Mouse (Mus musculus) hindbrain, embryonic 13.5 days (tissue): Measurements from ENCODE around the gene Aqp11. TPM values are rescaled to one million over a fixed set of nuclear protein-coding genes. Genes with fewer than 3 reads are reported as not detected.

Experiments used
- ATAC-seq: fragments of 200-750 bp; cut with Nextera tagmentation; 2 replicates; pipeline ENCODE4 v1.8.0; 2017; ENCODE audit warnings: moderate TSS enrichment; ENCODE audit not compliant: low FRiP score
- H3K27ac ChIP-seq: fragments of 300-500 bp; sonication (generic); 2 replicates; pipeline ENCODE4 v1.5.1; 2015; ENCODE audit warnings: inconsistent platforms, mild to moderate bottlenecking, moderate library complexity
- H3K27me3 ChIP-seq: fragments of 300-500 bp; sonication (generic); 2 replicates; pipeline ENCODE4 v1.6.1; 2015; ENCODE audit warnings: mild to moderate bottlenecking, inconsistent platforms
- H3K36me3 ChIP-seq: fragments of 300-500 bp; sonication (generic); 2 replicates; pipeline ENCODE4 v1.6.1; 2015; ENCODE audit warnings: mild to moderate bottlenecking, inconsistent platforms
- H3K4me1 ChIP-seq: fragments of 300-500 bp; sonication (generic); replicated peaks from 2 replicates; pipeline ENCODE4 v1.6.1; 2015; ENCODE audit warnings: inconsistent platforms
- H3K4me2 ChIP-seq: fragments of 300-500 bp; sonication (generic); 2 replicates; pipeline ENCODE4 v1.6.1; 2015; ENCODE audit warnings: inconsistent platforms, mild to moderate bottlenecking, moderate library complexity
- H3K4me3 ChIP-seq: fragments of 300-500 bp; sonication (generic); 2 replicates; pipeline ENCODE4 v1.5.1; 2015; ENCODE audit warnings: mild to moderate bottlenecking, inconsistent platforms
- H3K9ac ChIP-seq: fragments of 300-500 bp; sonication (generic); 2 replicates; pipeline ENCODE4 v1.6.1; 2015; ENCODE audit warnings: mild to moderate bottlenecking, inconsistent platforms
- H3K9me3 ChIP-seq: fragments of 300-500 bp; sonication (generic); 2 replicates; pipeline ENCODE4 v1.6.1; 2016; ENCODE audit warnings: inconsistent platforms
- WGBS: fragments of 180-500 bp; shearing (Covaris S2); methylation state at CpG from one replicate; pipeline ENCODE4 v1.1.7; 2015; 5-methylcytosine and 5-hydroxymethylcytosine counted together
- polyA plus RNA-seq: library from polyadenylated mRNA; unstranded; fragments of >200 nt; fragmentation: Nextera tagmentation; extraction: Ambion mirVana; gene quantifications from 2 replicates; pipeline ENCODE4 v1.2.1, GENCODE M21; 2015

The Aqp11 gene
- 14.2 and 15.1 TPM in 2 replicates for polyA plus RNA-seq

DNA sequence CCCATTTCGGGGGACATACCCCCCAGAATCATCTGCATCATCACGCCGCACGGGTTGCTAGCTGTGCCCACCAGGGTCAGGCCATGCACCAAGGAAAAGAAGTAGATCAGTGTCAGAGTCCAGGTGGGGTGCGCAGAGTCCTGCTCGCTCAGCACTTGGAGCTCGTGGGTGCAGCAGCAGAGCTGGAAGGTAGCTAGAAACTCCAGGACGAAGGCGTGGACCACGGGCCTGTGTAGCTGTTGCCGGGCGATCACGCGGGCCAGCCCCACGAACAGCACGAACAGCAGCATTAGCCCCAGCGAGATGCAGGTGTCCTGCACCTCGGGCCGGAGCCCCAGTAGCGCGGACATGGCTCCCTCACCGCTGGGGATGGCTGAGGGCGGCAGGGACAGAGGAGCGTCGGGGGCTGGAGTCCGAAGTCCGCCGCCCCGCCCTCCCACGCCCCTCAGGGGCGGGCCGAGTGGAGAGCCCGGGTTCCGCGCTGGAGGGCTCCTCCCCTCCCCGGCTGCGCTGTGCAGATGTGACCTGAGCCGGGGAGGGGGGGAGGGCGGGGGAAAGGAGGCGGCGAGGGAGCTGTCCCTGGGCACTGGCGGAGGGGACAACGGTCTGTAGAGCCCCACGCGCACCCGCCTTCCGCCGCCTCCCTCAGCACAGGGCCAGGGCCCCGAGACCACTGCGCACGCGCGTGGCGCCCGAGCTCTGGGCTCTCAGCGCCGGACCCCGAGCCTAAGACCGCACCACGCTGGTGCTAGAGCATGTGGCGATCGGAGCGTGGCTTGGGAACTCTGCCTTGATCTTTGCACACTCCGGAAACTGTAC, at the start of gene Aqp11:
Aqp11 (minus strand) TSS at position 652 of the 819 bp plus-strand sequence.
- Histone ChIP-seq H3K36me3 (no peaks in the 10 kb centered on the region), H3K4me2 (peak within 1 kb of the TSS; percentile 95), H3K9ac (peak within 1 kb of the TSS; percentile 79), H3K4me1 (peaks cover 24% of the 10 kb centered on the region), H3K27me3 (peaks cover 6% of the 10 kb centered on the region; the same call in 1 of the 2 replicates), H3K27ac (peak within 1 kb of the TSS; percentile 31), H3K9me3 (no peaks in the 10 kb centered on the region), H3K4me3 (peak within 1 kb of the TSS; percentile 68)
- peak; percentile 96 for ATAC-seq
- under 1% methylated on average over 45 of the region's 64 CpGs for WGBS

DNA sequence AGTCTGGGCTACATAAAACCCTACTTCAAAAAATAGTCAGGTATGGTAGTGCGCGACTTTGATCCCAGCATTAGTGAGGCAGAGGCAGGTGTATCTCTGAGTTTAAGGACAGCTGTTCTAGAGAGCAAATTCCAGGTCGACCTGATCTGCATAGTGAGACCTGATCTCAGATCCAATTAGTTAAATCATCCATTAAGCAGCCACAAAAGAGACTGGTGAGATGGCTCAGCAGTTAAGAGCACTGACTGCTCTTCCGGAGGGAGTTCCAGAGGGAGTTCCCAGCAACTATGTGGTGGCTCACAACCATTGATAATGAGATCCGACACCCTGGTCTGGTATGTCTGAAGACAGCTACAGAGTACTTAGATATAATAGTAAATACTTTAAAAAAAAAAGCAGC, 45.4 kb upstream of the Aqp11 start:
- Histone ChIP-seq H3K9ac (no peak overlapping the region), H3K4me1 (0 out of 2 replicates have a peak, but pooled peaks cover 2% of the 10 kb centered on the region), H3K4me2 (no peak overlapping the region), H3K9me3 (no peaks in the 10 kb centered on the region), H3K27me3 (0 out of 2 replicates have a peak, but pooled peaks cover 12% of the 10 kb centered on the region), H3K4me3 (no peak overlapping the region), H3K36me3 (no peaks in the 10 kb centered on the region), H3K27ac (no peak overlapping the region)
- ATAC-seq: no peak
- 61% methylated on average over 5 of the region's 5 CpGs for WGBS

- no peak overlapping the region for H3K9ac ChIP-seq
- no peaks in the 10 kb centered on the region for H3K36me3 ChIP-seq
- no peak overlapping the region for H3K27ac ChIP-seq
- no peak overlapping the region for H3K4me3 ChIP-seq
- WGBS: 69% methylated on average over 8 of the region's 8 CpGs
- H3K9me3 ChIP-seq: 0 out of 2 replicates have a peak, but pooled peaks cover 4% of the 10 kb centered on the region
- no peak for ATAC-seq
- no peak overlapping the region for H3K4me2 ChIP-seq
- no peaks in the 10 kb centered on the region for H3K4me1 ChIP-seq
- H3K27me3 ChIP-seq: 0 out of 2 replicates have a peak, but pooled peaks cover 10% of the 10 kb centered on the region
Observed at GRCm38 (mm10) chr7:97781496-97781895, 43.4 kb upstream of the Aqp11 start.

GRCm38 (mm10) chr7:97780815-97781214, 42.7 kb upstream of the Aqp11 start:
- Histone ChIP-seq H3K4me3 (no peak overlapping the region), H3K4me2 (no peak overlapping the region), H3K27ac (no peak overlapping the region), H3K27me3 (0 out of 2 replicates have a peak, but pooled peaks cover 5% of the 10 kb centered on the region), H3K9ac (no peak overlapping the region), H3K9me3 (0 out of 2 replicates have a peak, but pooled peaks cover 4% of the 10 kb centered on the region), H3K4me1 (no peaks in the 10 kb centered on the region), H3K36me3 (no peaks in the 10 kb centered on the region)
- WGBS: 100% methylated on average over 1 of the region's 1 CpGs
- ATAC-seq: no peak

- Histone ChIP-seq H3K9ac (no peak overlapping the region), H3K27ac (no peak overlapping the region), H3K27me3 (no peaks in the 10 kb centered on the region), H3K4me2 (no peak overlapping the region), H3K4me1 (no peaks in the 10 kb centered on the region), H3K4me3 (no peak overlapping the region), H3K9me3 (0 out of 2 replicates have a peak, but pooled peaks cover 4% of the 10 kb centered on the region), H3K36me3 (no peaks in the 10 kb centered on the region)
- ATAC-seq: no peak
- 91% methylated on average over 1 of the region's 1 CpGs for WGBS
Observed at GRCm38 (mm10) chr7:97780222-97780621, 42.1 kb upstream of the Aqp11 start.

DNA sequence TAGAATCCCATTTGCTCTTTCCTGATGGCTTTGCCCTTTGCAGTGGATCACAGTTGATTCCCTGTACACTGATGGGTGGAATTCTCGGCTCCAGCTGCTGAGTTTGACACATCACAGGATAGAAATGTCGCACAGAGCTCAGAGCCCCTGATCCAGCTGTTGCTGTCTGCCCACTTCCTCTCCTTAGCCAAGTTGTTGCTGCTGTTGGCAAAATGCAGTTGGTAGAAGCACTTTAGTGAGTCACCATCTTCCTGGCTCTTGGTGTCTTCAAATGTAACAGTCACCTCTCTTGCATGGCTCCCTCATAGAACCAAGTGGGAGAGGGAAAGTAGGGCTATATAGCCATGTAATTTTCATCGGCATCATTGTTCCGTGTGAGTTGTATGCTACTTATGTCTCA, 39.1 kb upstream of the Aqp11 start:
- Histone ChIP-seq H3K4me1 (no peaks in the 10 kb centered on the region), H3K4me3 (no peak overlapping the region), H3K9ac (no peak overlapping the region), H3K36me3 (no peaks in the 10 kb centered on the region), H3K9me3 (0 out of 2 replicates have a peak, but pooled peaks cover 4% of the 10 kb centered on the region), H3K27ac (no peak overlapping the region), H3K4me2 (no peak overlapping the region), H3K27me3 (no peaks in the 10 kb centered on the region)
- WGBS: 96% methylated on average over 4 of the region's 4 CpGs
- no peak for ATAC-seq

- Histone ChIP-seq H3K9me3 (0 out of 2 replicates have a peak, but pooled peaks cover 4% of the 10 kb centered on the region), H3K27me3 (no peaks in the 10 kb centered on the region), H3K4me3 (no peak overlapping the region), H3K9ac (no peak overlapping the region), H3K4me1 (no peaks in the 10 kb centered on the region), H3K4me2 (no peak overlapping the region), H3K27ac (no peak overlapping the region), H3K36me3 (no peaks in the 10 kb centered on the region)
- no peak for ATAC-seq
- 88% methylated on average over 2 of the region's 2 CpGs for WGBS
Observed at GRCm38 (mm10) chr7:97775923-97776322, 37.8 kb upstream of the Aqp11 start.

DNA sequence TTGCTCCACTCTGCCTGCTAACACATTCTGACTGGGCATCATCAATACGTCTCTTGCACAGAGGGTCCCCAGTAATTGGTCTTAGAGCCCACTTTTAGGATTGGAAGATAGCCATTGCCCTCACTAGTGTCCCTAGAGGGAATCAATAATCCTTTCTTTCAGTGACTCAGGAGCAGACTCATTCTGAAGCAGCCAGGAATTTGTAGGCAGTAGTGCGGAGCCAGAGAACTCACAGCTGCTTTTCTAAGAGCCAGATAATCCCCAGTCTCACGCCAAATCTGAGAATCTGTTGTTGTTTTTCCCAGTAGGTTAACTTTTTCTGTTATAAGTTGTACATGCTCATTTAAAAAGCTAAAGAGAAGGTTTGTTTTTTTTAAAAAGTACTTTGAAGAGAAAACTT, 37.3 kb upstream of the Aqp11 start:
- Histone ChIP-seq H3K4me2 (no peak overlapping the region), H3K4me3 (no peak overlapping the region), H3K9me3 (0 out of 2 replicates have a peak, but pooled peaks cover 4% of the 10 kb centered on the region), H3K36me3 (no peaks in the 10 kb centered on the region), H3K9ac (no peak overlapping the region), H3K27me3 (no peaks in the 10 kb centered on the region), H3K27ac (no peak overlapping the region), H3K4me1 (no peaks in the 10 kb centered on the region)
- no peak for ATAC-seq
- 61% methylated on average over 3 of the region's 3 CpGs for WGBS

- H3K4me2 ChIP-seq: no peak overlapping the region
- H3K4me3 ChIP-seq: no peak overlapping the region
- 88% methylated on average over 6 of the region's 6 CpGs for WGBS
- no peaks in the 10 kb centered on the region for H3K36me3 ChIP-seq
- no peaks in the 10 kb centered on the region for H3K9me3 ChIP-seq
- H3K4me1 ChIP-seq: no peaks in the 10 kb centered on the region
- no peak overlapping the region for H3K9ac ChIP-seq
- H3K27me3 ChIP-seq: no peaks in the 10 kb centered on the region
- no peak for ATAC-seq
- no peak overlapping the region for H3K27ac ChIP-seq
Observed at GRCm38 (mm10) chr7:97770841-97771620, 32.9 kb upstream of the Aqp11 start.

- no peak for ATAC-seq
- H3K27ac ChIP-seq: no peak overlapping the region
- H3K4me1 ChIP-seq: no peaks in the 10 kb centered on the region
- WGBS: 81% methylated on average over 4 of the region's 4 CpGs
- H3K4me2 ChIP-seq: no peak overlapping the region
- no peaks in the 10 kb centered on the region for H3K9me3 ChIP-seq
- H3K36me3 ChIP-seq: no peaks in the 10 kb centered on the region
- H3K4me3 ChIP-seq: no peak overlapping the region
- no peak overlapping the region for H3K9ac ChIP-seq
- no peaks in the 10 kb centered on the region for H3K27me3 ChIP-seq
Observed at GRCm38 (mm10) chr7:97769020-97769419, 30.9 kb upstream of the Aqp11 start.

DNA sequence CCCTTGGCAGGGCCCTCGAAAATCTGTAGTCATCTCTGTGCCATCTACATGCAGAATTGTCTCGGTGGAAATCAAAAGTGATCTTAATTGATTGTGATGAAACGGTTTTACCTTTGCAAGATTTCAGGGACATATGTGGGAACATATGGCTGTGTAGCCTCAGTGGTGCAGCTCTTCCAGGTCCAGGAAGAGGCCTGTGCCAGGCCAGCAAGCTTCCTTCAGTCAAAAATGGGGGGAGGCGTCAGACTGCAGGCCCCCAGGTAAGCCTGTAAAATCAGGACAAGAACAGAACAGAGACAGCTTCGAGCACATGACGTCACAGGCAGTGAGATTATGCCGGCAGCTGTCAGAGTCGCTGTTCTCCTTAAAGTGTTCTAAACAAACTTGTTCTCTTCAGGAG, 29.8 kb upstream of the Aqp11 start:
- WGBS: 88% methylated on average over 8 of the region's 8 CpGs

DNA sequence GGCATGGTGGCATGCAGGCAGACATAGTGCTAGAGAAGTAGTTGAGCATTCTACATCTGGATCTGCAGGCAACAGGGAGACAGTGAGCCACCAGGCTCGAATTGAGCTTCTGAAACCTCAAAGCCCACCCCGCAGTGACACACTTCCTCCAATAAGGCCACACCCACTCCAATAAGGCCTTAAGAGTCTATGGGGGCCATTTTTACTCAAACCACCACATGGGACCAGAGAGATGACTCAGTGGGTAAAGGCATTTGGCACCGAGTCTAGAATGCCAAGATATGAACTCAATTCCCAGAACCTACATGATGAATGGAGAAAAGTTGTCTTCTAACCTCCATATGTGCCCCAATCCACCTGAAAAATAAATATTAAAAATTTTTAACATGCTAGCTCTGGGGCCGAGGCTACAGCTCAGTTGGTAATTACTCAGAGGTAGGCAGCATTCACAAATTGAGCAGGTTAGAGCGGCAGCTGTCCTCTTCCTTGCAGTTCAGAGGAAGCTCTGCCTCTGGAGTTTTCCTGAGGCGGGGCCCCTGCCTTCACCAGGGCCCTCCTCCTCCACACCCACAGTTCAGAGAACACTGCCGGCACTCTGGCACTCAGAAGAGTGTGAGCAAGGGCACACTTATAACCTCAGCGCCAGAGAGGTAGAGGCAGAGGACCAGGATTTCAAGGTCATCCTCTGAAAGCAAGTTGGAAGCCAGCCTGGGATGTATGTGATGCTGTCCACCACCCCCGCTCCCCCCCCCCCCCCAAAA, 28.5 kb upstream of the Aqp11 start:
- Histone ChIP-seq H3K27me3 (no peaks in the 10 kb centered on the region), H3K36me3 (no peaks in the 10 kb centered on the region), H3K9ac (no peak overlapping the region), H3K4me2 (no peak overlapping the region), H3K9me3 (no peaks in the 10 kb centered on the region), H3K4me1 (no peaks in the 10 kb centered on the region), H3K4me3 (no peak overlapping the region), H3K27ac (no peak overlapping the region)
- 87% methylated on average over 9 of the region's 9 CpGs for WGBS
- ATAC-seq: no peak

More for the DNA sequence above, 29.8 kb upstream of the Aqp11 start:
- Histone ChIP-seq H3K27ac (no peak overlapping the region), H3K4me2 (no peak overlapping the region), H3K36me3 (no peaks in the 10 kb centered on the region), H3K9ac (no peak overlapping the region), H3K4me1 (no peaks in the 10 kb centered on the region), H3K27me3 (no peaks in the 10 kb centered on the region), H3K4me3 (no peak overlapping the region), H3K9me3 (no peaks in the 10 kb centered on the region)
- no peak for ATAC-seq
